Mouse (Mus musculus): ENCODE data around the gene Gemin6. TPM values are rescaled to one million over a fixed set of nuclear protein-coding genes. Genes with fewer than 3 reads are reported as not detected.
"Not testable (repeated sequence)": the region's sequence is repeated elsewhere in the genome, so short reads cannot be mapped to it uniquely, and the experiment has no call there.

Gene Gemin6
- total RNA-seq (2021) (1 to 10 TPM; 3.6 to 4.4 TPM), polyA plus RNA-seq (2012; rRNA removed) (2.3 and 4.9 TPM in 2 replicates)
- long read RNA-seq, transcript Gemin6-201 (3 exons, 1,134 nt), result major isoform, 7 of 11 reads
- long read RNA-seq, partial matches to known transcripts, result 0 of 11 reads
- long read RNA-seq, other reads (novel, unspliced or antisense), result 3 of 11 reads

DNA sequence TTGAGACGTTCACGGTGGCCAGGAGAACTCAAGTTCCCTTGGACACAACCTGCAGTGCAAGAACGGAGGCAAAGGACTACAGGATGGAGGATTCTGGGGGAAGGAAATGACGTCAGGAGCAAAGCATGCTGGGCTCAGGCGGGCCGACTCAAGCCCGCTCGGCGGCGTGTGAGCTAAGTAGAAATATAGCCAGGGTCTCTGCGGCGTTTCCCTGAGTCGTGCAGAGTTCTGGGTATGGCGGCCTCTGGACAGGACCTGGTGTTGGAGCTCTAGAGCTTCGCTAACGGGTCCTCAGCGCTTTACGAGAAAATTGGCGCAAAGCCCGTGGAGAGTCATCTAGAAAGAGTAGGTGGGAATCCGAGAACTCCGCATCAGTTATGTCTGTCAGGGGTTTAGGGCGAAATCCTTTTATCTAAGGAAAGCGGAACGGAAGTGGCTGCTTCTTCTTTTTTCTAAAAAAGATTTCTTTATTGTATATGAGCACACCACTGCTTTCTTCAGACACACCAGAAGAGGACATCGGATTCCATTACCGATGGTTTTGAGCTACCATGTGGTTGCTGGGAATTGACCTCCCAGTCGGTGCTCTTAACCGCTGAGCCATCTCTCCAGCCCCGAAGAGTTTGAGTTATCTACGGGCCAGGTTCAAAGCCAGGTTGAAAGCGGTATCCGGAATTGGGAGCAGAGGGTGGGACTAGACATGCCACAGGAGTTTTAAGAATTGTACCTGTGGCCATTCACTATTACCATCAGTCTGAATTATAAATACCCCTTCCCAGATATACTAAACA, at the start of gene Gemin6:
Gemin6 (plus strand) TSS at position 116 of the 791 bp plus-strand sequence.
- Histone ChIP-seq H3K27ac (peak within 1 kb of the TSS; percentile 86), H3K4me3 (peak within 1 kb of the TSS; percentile 59), H3K9ac (ENCODE audit: low read depth, low read length) (peak within 1 kb of the TSS; percentile 81), H3K36me3 (ENCODE audit: control insufficient read depth, insufficient read depth, low read length) (no peaks in the 10 kb centered on the region), H3K79me2 (replicated peaks; ENCODE audit: control insufficient read depth, insufficient read depth, low read length) (no peaks in the 10 kb centered on the region), H3K4me1 (ENCODE audit: control insufficient read depth, insufficient read depth, low read length) (peaks cover 2% of the 10 kb centered on the region), H3K27me3 (ENCODE audit: control insufficient read depth, insufficient read depth, low read length) (no peaks in the 10 kb centered on the region)
- WGBS, result under 1% methylated on average over 33 of the region's 33 CpGs
- TF ChIP-seq CTCF (IDR thresholded peaks at IDR 0.05) (0 out of 2 replicates have a peak, but pooled peaks have one; percentile 3), EP300 (IDR thresholded peaks at IDR 0.05; ENCODE audit: insufficient read depth, low read depth, low read length) (no peak), POLR2A (IDR thresholded peaks at IDR 0.05; ENCODE audit: insufficient read depth, low read depth, low read length) (peak; percentile 82)
- intact Hi-C loops (cut with DNase I), result loop anchor here (1.0 kb wide), 1 partner anchor 18 kb away; no protein-coding TSS in a partner anchor
- peak; percentile 86 to 88 for DNase-seq

DNA sequence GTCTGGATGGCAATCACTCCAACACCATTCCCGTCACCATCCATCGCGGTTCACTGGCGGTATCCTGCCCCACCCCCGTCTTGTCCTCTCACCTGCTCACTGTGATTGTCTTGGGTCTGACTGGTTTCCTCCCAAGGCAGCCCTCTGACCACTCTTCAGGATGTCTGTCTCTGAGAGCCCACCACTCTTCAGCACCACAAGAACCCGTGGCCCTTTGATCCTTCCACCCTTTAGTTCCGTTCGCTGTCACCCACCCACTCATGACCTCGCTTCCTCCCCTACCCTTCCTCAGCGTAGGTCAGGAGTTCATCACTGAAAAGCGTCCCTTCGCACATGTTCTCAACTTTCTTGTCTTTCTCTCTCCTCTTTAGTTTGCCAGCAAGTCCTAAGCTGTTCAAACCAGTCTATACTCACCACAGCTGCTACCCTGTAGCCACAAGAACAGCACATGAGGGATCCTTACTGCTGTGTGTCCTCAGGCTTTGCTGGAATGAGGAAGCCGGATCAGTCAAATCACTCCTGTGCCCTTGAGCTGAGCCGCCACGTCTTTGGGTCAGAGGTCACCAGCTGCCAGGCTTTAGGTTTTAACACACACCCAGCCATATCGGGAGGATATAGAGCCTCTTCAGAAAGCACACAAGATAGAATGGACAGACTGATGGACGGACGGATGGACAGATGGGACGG, 49.4 kb upstream of the Gemin6 start:
- WGBS, result 71% methylated on average over 19 of the region's 19 CpGs
- peaks cover 3% of the 10 kb centered on the region for H3K4me1 ChIP-seq (ENCODE audit: control insufficient read depth, insufficient read depth, low read length)
- no peak for DNase-seq
- no peak overlapping the region for H3K4me3 ChIP-seq
- H3K27ac ChIP-seq, result no peak overlapping the region
- H3K9ac ChIP-seq (ENCODE audit: low read depth, low read length), result no peak overlapping the region
- intact Hi-C loops (cut with DNase I), result loop anchor here (5.0 kb wide), 1 partner anchor 48 kb away; the partner anchor contains the start of gene Galm
- TF ChIP-seq EP300 (IDR thresholded peaks at IDR 0.05; ENCODE audit: insufficient read depth, low read depth, low read length) (no peak), CTCF (IDR thresholded peaks at IDR 0.05) (no peak), POLR2A (IDR thresholded peaks at IDR 0.05; ENCODE audit: insufficient read depth, low read depth, low read length) (no peak)
- H3K79me2 ChIP-seq (replicated peaks; ENCODE audit: control insufficient read depth, insufficient read depth, low read length), result no peaks in the 10 kb centered on the region
- H3K27me3 ChIP-seq (ENCODE audit: control insufficient read depth, insufficient read depth, low read length), result no peaks in the 10 kb centered on the region
- no peaks in the 10 kb centered on the region for H3K36me3 ChIP-seq (ENCODE audit: control insufficient read depth, insufficient read depth, low read length)

DNA sequence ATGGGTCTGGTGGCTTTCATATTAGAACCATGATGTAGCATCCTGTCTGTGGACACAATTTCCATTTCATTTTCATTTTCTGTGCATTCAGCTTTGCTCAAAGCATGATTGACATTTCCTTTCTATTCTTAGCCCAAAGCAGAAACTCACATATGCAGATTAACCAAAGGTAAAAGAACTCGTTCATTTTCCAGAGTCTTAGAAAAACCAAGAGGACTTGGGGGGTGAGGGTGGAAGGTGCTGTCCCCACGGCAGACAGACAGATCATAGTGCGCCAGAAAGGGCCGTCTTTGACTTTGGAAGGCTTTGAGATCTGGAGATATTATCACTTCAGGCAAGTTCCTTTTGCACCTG, 48.9 kb upstream of the Gemin6 start:
- TF ChIP-seq EP300 (IDR thresholded peaks at IDR 0.05; ENCODE audit: insufficient read depth, low read depth, low read length) (no peak), CTCF (IDR thresholded peaks at IDR 0.05) (no peak), POLR2A (IDR thresholded peaks at IDR 0.05; ENCODE audit: insufficient read depth, low read depth, low read length) (no peak)
- no peaks in the 10 kb centered on the region for H3K79me2 ChIP-seq (replicated peaks; ENCODE audit: control insufficient read depth, insufficient read depth, low read length)
- H3K4me3 ChIP-seq, result no peak overlapping the region
- WGBS, result 81% methylated on average over 4 of the region's 4 CpGs
- H3K27me3 ChIP-seq (ENCODE audit: control insufficient read depth, insufficient read depth, low read length), result no peaks in the 10 kb centered on the region
- H3K36me3 ChIP-seq (ENCODE audit: control insufficient read depth, insufficient read depth, low read length), result no peaks in the 10 kb centered on the region
- no peak overlapping the region for H3K27ac ChIP-seq
- peaks cover 3% of the 10 kb centered on the region for H3K4me1 ChIP-seq (ENCODE audit: control insufficient read depth, insufficient read depth, low read length)
- no peak overlapping the region for H3K9ac ChIP-seq (ENCODE audit: low read depth, low read length)
- intact Hi-C loops (cut with DNase I), result loop anchor here (5.0 kb wide), 1 partner anchor 48 kb away; the partner anchor contains the start of gene Galm
- no peak for DNase-seq

DNA sequence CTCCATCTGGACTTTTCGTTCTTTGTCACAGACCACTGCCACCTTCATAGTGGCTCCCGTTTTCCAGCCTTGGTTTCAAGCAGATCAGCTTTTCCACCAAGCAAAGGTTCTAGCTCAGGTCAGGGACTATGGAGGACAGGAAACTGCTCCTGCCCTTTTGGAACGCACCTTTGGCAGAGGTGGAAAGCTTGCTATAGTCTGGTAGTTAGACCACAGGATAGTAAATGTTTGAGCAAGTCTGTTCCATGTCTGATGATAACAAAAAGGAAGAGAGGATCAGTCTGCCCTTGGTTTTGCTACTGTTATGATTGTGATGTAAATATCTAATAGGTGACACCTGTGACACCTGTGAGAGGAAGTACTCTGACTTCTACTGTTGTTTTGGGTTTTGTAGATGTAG, 48.3 kb upstream of the Gemin6 start:
- no peak overlapping the region for H3K9ac ChIP-seq (ENCODE audit: low read depth, low read length)
- no peak overlapping the region for H3K27ac ChIP-seq
- no peak overlapping the region for H3K4me3 ChIP-seq
- no peaks in the 10 kb centered on the region for H3K36me3 ChIP-seq (ENCODE audit: control insufficient read depth, insufficient read depth, low read length)
- WGBS, result 86% methylated on average over 3 of the region's 3 CpGs
- intact Hi-C loops (cut with DNase I), result loop anchor here (5.0 kb wide), 1 partner anchor 49 kb away; the partner anchor contains the start of gene Galm
- DNase-seq, result peak in 1 of 2 experiments; percentile 7
- H3K4me1 ChIP-seq (ENCODE audit: control insufficient read depth, insufficient read depth, low read length), result peaks cover 3% of the 10 kb centered on the region
- TF ChIP-seq CTCF (IDR thresholded peaks at IDR 0.05), result no peak
- TF ChIP-seq POLR2A (IDR thresholded peaks at IDR 0.05; ENCODE audit: insufficient read depth, low read depth, low read length), result no peak
- TF ChIP-seq EP300 (IDR thresholded peaks at IDR 0.05; ENCODE audit: insufficient read depth, low read depth, low read length), result no peak
- no peaks in the 10 kb centered on the region for H3K79me2 ChIP-seq (replicated peaks; ENCODE audit: control insufficient read depth, insufficient read depth, low read length)
- H3K27me3 ChIP-seq (ENCODE audit: control insufficient read depth, insufficient read depth, low read length), result no peaks in the 10 kb centered on the region

DNA sequence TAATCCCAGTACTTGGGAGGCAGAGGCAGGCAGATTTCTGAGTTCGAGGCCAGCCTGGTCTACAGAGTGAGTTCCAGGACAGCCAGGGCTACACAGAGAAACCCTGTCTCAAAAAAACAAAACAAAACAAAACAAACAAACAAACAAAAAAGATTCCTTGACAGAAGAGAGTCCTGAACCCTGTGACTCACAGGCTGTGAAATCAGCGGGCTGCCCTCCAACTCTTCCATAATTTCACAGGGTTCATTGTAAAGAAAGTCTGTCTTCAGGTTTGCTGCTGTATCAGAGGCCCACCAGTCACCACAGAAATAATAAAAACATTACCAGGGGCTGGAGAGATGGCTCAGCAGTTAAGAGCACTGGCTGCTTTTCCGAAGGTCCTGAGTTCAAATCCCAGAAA, 45.4 kb upstream of the Gemin6 start:
- H3K4me1 ChIP-seq (ENCODE audit: control insufficient read depth, insufficient read depth, low read length); H3K27ac ChIP-seq; H3K79me2 ChIP-seq (replicated peaks; ENCODE audit: control insufficient read depth, insufficient read depth, low read length); H3K4me3 ChIP-seq; H3K27me3 ChIP-seq (ENCODE audit: control insufficient read depth, insufficient read depth, low read length); DNase-seq; H3K36me3 ChIP-seq (ENCODE audit: control insufficient read depth, insufficient read depth, low read length); H3K9ac ChIP-seq (ENCODE audit: low read depth, low read length): not testable (repeated sequence)
- WGBS, result 96% methylated on average over 3 of the region's 3 CpGs
- intact Hi-C loops (cut with DNase I), result loop anchor here (5.0 kb wide), 1 partner anchor 52 kb away; the partner anchor contains the start of gene Galm
